Mouse (Mus musculus) liver, embryonic 14.5 days (tissue): ENCODE data around the gene Amfr. TPM values are rescaled to one million over a fixed set of nuclear protein-coding genes. Genes with fewer than 3 reads are reported as not detected.
"Not testable (repeated sequence)": the region's sequence is repeated elsewhere in the genome, so short reads cannot be mapped to it uniquely, and the experiment has no call there.

Experiments
- ATAC-seq: fragments of 200-750 bp; cut with Nextera tagmentation; 2 replicates; pipeline ENCODE4 v1.8.0; 2017; ENCODE audit warnings: moderate number of reproducible peaks, mild to moderate bottlenecking, moderate library complexity; ENCODE audit not compliant: insufficient read depth
- DNase-seq, 3 experiments: peaks; one replicate each; pipeline ENCODE4 v3.0.0-alpha.2; 2012 to 2013; ENCODE audit warnings: low read depth in 3 of 3, low spot score in 3 of 3
- H3K27ac ChIP-seq: fragments of 300-500 bp; sonication (generic); 2 replicates; pipeline ENCODE4 v1.5.1; 2014; ENCODE audit warnings: moderate library complexity, mild to moderate bottlenecking, control low read depth, inconsistent platforms
- H3K27me3 ChIP-seq: fragments of 300-500 bp; sonication (generic); 2 replicates; pipeline ENCODE4 v1.6.1; 2014; ENCODE audit warnings: mild to moderate bottlenecking, low read length, moderate library complexity; ENCODE audit not compliant: control insufficient read depth, insufficient read depth
- H3K36me3 ChIP-seq: fragments of 300-500 bp; sonication (generic); replicated peaks from 2 replicates; pipeline ENCODE4 v1.6.1; 2014; ENCODE audit warnings: low read depth; ENCODE audit not compliant: control insufficient read depth, insufficient read depth
- H3K4me1 ChIP-seq, 2 experiments: fragments of 200-500 bp in 1 of 2; fragments of 300-500 bp in 1 of 2; sonication (generic) in 1 of 2; replicated peaks; 2 replicates each; pipeline ENCODE4 v1.6.1; 2012 to 2014; ENCODE audit warnings: antibody characterized with exemption in 1 of 2, inconsistent platforms in 1 of 2, low read length in 1 of 2; ENCODE audit not compliant: control insufficient read depth in 2 of 2, insufficient read depth in 2 of 2
- H3K4me2 ChIP-seq: fragments of 300-500 bp; sonication (generic); 2 replicates; pipeline ENCODE4 v1.6.1; 2014; ENCODE audit warnings: low read depth, mild to moderate bottlenecking, control low read depth, moderate library complexity
- H3K4me3 ChIP-seq, 2 experiments: fragments of 200-500 bp in 1 of 2; fragments of 300-500 bp in 1 of 2; sonication (generic) in 1 of 2; 2 replicates each; pipeline ENCODE4 v1.5.1; 2012 to 2014; ENCODE audit warnings: low read depth in 2 of 2, low read length in 2 of 2, mild to moderate bottlenecking in 2 of 2, control low read depth in 1 of 2, inconsistent platforms in 1 of 2, moderate library complexity in 1 of 2; ENCODE audit not compliant: insufficient read depth in 1 of 2
- H3K9ac ChIP-seq: fragments of 300-500 bp; sonication (generic); replicated peaks from 2 replicates; pipeline ENCODE4 v1.6.1; 2014; ENCODE audit warnings: mild to moderate bottlenecking, control low read depth, moderate library complexity
- H3K9me3 ChIP-seq: fragments of 300-500 bp; sonication (generic); 2 replicates; pipeline ENCODE4 v1.6.1; 2016; ENCODE audit warnings: low read length, mixed read lengths; ENCODE audit not compliant: control insufficient read depth
- CTCF ChIP-seq: IDR thresholded peaks from 2 replicates; pipeline ENCODE4 v1.5.1; 2016; ENCODE audit warnings: antibody characterized with exemption, low read depth, control low read depth
- EP300 ChIP-seq: IDR thresholded peaks from 2 replicates; pipeline ENCODE4 v1.6.1; 2016; ENCODE audit warnings: antibody characterized with exemption, low read depth
- WGBS: fragments of 180-500 bp; shearing (Covaris S2); extraction: QIAGEN DNeasy Blood & Tissue Kit; methylation state at CpG from one replicate; pipeline ENCODE4 v1.1.7; 2014; ENCODE audit not compliant: insufficient replicate concordance; 5-methylcytosine and 5-hydroxymethylcytosine counted together
- polyA plus RNA-seq, 2 experiments: library from polyadenylated mRNA; depleted of rRNA in 1 of 2; stranded (reverse) in 1 of 2; unstranded in 1 of 2; fragments of >200 nt; fragmentation: Nextera tagmentation in 1 of 2; extraction: Ambion mirVana in 1 of 2; gene quantifications; 2 replicates each; pipeline versions ENCODE4 v1.2.1 to v1.2.3; 2012 to 2014

Amfr gene
- polyA plus RNA-seq, 2 experiments: 38.4 to 50.0 TPM

DNA sequence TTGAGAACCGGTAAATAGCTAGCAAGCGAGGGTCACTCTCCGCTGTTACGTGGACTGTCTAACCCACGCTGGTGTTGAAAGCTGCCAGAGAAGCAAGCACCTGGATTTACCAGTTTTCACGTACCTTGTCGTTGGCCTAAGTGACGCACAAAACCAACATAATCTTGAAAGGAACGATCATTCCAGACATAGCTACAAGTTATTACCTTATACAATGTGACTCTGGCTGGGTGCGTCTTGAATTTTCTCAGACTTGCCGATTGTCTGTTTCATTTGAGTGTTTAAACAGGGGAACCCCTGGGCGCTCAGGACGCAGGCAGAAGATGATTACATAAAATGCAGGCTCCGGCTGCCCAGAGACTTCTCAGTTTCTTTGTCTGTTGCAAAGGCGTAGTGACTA, 25.2 kb upstream of the Amfr start:
- Histone ChIP-seq H3K4me3 (peak overlapping the region; percentile 93), H3K4me1 (peaks cover 17 to 26% of the 10 kb centered on the region in 2 experiments), H3K36me3 (0 out of 2 replicates have a peak, but pooled peaks cover 2% of the 10 kb centered on the region), H3K9me3 (no peaks in the 10 kb centered on the region), H3K4me2 (peak overlapping the region; percentile 77), H3K9ac (peak overlapping the region; percentile 83), H3K27ac (peak overlapping the region; percentile 42; the same call in 1 of the 2 replicates), H3K27me3 (no peaks in the 10 kb centered on the region)
- 4% methylated on average over 15 of the region's 15 CpGs for WGBS
- ATAC-seq (no peak), DNase-seq (no peak)
- no peak for TF ChIP-seq EP300
- TF ChIP-seq CTCF: no peak

DNA sequence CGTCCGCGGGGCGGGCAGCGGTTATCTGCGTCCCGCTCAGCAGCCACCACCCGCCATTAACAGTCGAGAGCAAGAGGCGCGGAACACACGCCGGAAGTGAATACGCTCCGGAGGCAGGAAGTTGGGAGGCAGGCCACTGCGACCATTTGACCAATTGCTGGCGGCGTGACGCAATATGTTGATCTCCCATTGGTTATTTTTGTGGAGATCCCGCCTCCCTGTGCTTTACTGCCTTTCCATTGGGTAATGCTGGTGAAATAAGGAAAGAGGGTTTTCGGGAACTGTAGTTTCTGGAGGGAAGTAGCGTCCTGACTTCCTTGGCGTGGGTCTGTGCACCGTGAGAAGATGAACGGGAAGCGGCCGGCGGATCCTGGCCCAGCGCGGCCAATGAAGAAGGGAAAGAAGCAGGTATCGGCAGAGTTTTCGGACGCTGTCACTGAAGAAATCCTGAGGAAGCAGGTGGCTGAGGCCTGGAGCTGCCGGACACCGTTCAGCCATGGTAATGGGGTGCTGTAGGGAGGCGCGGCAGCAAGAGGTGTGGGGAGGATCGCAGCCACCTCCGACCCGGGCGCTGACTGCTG, 24.4 kb upstream of the Amfr start, which contains the start of the genes Nudt21 and Ogfod1:
Gene Nudt21, minus strand, starts transcription at position 88 of the 581 bp plus-strand sequence.
Gene Ogfod1, plus strand, starts transcription at position 255 of the 581 bp plus-strand sequence.
- Histone ChIP-seq H3K9ac (peak within 1 kb of the TSS; percentile 92), H3K4me3 (peak within 1 kb of the TSS; percentile 93), H3K27me3 (no peaks in the 10 kb centered on the region), H3K4me1 (peaks cover 22 to 27% of the 10 kb centered on the region in 2 experiments), H3K36me3 (0 out of 2 replicates have a peak, but pooled peaks cover 2% of the 10 kb centered on the region), H3K4me2 (peak within 1 kb of the TSS; percentile 95), H3K27ac (peak within 1 kb of the TSS; percentile 84), H3K9me3 (no peaks in the 10 kb centered on the region)
- ATAC-seq: peak; percentile 96
- TF ChIP-seq EP300: peak; percentile 25; the same call in 1 of the 2 replicates
- TF ChIP-seq CTCF: no peak
- DNase-seq: peak; percentile 99
- WGBS: under 1% methylated on average over 41 of the region's 41 CpGs

DNA sequence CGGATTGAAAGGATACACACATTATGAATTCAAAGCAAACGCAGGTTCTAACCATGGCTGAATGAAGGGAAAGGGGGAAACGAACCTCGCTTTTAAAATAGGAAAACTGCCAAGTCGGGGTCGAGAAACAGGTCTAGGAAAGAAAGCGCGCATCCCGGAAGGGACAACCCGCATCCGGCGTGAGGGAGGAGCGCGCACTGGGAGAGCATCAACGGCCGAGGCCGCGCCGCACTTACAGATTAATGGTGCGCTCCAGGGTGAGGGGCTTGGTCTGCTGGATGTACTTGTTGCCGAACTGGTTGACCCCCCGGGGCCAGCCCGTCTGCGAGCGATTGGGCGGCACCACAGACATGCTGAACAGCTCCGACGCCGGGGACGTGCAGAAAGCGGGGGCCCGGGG, 23.9 kb upstream of the Amfr start:
- peak; percentile 59 to 67 (median 61) for DNase-seq
- WGBS: 0% methylated on average over 21 of the region's 32 CpGs

DNA sequence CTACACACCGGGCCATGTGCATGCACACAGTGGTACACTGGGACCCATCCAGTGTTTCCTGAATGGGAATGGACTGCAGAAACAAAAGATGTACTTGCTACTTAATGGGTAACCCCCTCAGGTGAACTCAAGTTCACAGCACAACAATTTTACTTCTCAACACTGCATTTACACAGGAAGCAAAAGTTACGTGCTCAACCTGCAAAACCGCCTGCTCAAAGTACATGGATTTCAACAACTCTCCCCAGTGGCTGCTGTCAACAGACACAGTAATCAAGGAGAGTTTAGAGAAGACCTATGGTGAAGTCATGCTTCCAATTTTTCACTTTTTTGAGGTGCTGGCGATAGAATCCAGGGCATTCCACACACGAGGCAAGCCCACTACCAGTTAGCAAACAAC, 22.6 kb upstream of the Amfr start:
- TF ChIP-seq CTCF (no peak), EP300 (no peak)
- WGBS: 52% methylated on average over 5 of the region's 5 CpGs
- H3K4me3 ChIP-seq: peak overlapping the region; percentile 83 to 93
- no peak overlapping the region; the same call in 1 of the 2 replicates for H3K27ac ChIP-seq
- peaks cover 22 to 27% of the 10 kb centered on the region in 2 experiments for H3K4me1 ChIP-seq
- peak overlapping the region; percentile 92 for H3K9ac ChIP-seq
- H3K27me3 ChIP-seq: no peaks in the 10 kb centered on the region
- no peaks in the 10 kb centered on the region for H3K9me3 ChIP-seq
- H3K4me2 ChIP-seq: peak overlapping the region; percentile 95
- ATAC-seq (no peak), DNase-seq (no peak)
- H3K36me3 ChIP-seq: peaks cover 15% of the 10 kb centered on the region

More for the DNA sequence above, 23.9 kb upstream of the Amfr start:
- peak overlapping the region; percentile 95 for H3K4me2 ChIP-seq
- peak; percentile 83 for ATAC-seq
- not testable (repeated sequence) for H3K36me3 ChIP-seq, H3K9me3 ChIP-seq, H3K27me3 ChIP-seq
- H3K4me3 ChIP-seq: peak overlapping the region; percentile 83 to 93
- peak overlapping the region; percentile 92 for H3K9ac ChIP-seq
- H3K4me1 ChIP-seq: peaks cover 22 to 27% of the 10 kb centered on the region in 2 experiments
- peak overlapping the region; percentile 84 for H3K27ac ChIP-seq

DNA sequence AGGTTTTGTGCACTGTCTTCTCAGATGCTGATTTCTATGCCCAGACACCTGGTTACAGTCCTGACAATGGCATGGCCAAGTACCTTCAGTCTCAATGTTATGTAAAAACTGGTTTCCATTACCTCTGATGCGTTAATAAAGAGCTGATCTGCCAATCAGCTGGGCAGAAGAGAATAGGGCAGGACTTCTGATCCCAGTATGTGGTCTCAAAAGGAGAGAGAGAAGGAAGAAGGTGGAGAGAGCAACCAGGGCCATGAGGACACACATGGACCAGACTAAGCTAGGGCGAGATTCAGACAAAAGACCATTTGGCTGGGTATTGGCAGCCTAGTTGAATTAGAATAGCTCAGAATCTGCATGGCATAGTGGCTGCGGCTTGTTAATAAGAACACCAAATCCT, 21.0 kb upstream of the Amfr start:
- peak overlapping the region; percentile 95; the same call in 1 of the 2 replicates for H3K4me2 ChIP-seq

More for the DNA sequence above, 21.0 kb upstream of the Amfr start:
- 82% methylated on average over 3 of the region's 3 CpGs for WGBS
- Histone ChIP-seq H3K9me3 (no peaks in the 10 kb centered on the region), H3K9ac (peak overlapping the region; percentile 18; the same call in 1 of the 2 replicates), H3K27ac (no peak overlapping the region), H3K4me3 (no peak overlapping the region), H3K4me1 (peaks cover 22 to 27% of the 10 kb centered on the region in 2 experiments), H3K27me3 (no peaks in the 10 kb centered on the region), H3K36me3 (peaks cover 31% of the 10 kb centered on the region)
- no peak for TF ChIP-seq CTCF
- no peak for TF ChIP-seq EP300
- DNase-seq (no peak), ATAC-seq (no peak)
